Mouse (Mus musculus) mouse trophoblast stem cell (cell line): Measurements from ENCODE around the gene Fam57b.

ENCODE experiments used
- in situ Hi-C, 2 experiments: fragments of 300-500 bp; cut with MseI, MboI; formaldehyde crosslinking; loops; 2 replicates in 1 of 2; 3 replicates in 1 of 2; pipeline ENCODE4 v1.15.1; 2025

The Fam57b gene

GRCm38 (mm10) chr7:126797411-126798126 lies at the start of gene Fam57b:
Gene Fam57b (plus strand): TSS chr7:126797668.
- in situ Hi-C loops = no loop called here

GRCm38 (mm10) chr7:126748824-126749223 lies 48.6 kb upstream of the Fam57b start:
- in situ Hi-C loops = no loop called here

DNA sequence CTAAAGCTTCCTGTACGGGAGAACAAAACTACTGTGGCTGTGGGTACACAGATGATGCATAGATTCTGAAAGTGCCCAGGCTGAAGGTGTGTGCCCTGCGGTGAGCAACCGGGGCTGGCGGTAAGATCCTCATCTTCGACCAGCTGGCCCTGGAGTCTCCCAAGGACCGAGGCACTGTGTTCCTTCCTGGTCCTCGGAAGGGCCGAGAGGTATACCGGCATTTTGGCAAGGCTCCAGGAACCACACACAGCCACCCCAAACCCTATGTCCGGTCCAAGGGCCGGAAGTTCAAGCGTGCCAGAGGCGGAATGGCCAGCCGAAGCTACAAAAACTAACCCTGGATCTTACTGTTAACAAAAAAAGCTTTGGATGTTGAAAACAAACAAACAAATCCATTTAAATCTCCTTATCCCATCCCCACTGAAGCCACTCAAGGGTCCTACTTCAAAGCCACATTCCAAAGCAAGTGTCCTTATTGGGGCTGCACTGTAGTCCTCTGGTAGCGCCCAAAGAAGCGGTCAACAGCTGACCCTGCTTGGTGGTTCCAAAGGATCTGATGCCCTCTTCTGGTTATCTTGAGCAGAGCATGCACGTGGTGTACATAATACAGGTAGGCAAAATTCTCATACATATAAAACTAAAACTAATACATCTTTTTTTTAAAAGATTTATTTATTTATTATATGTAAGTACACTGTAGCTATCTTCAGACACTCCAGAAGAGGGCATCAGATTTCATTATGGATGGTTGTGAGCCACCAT lies 47.7 kb upstream of the Fam57b start:
- in situ Hi-C loops = no loop called here

- in situ Hi-C loops = no loop called here
These were observed 42.6 kb upstream of the Fam57b start for GRCm38 (mm10) chr7:126754866-126755265.

GRCm38 (mm10) chr7:126758539-126758938 lies 38.9 kb upstream of the Fam57b start:
- in situ Hi-C loops = no loop called here

DNA sequence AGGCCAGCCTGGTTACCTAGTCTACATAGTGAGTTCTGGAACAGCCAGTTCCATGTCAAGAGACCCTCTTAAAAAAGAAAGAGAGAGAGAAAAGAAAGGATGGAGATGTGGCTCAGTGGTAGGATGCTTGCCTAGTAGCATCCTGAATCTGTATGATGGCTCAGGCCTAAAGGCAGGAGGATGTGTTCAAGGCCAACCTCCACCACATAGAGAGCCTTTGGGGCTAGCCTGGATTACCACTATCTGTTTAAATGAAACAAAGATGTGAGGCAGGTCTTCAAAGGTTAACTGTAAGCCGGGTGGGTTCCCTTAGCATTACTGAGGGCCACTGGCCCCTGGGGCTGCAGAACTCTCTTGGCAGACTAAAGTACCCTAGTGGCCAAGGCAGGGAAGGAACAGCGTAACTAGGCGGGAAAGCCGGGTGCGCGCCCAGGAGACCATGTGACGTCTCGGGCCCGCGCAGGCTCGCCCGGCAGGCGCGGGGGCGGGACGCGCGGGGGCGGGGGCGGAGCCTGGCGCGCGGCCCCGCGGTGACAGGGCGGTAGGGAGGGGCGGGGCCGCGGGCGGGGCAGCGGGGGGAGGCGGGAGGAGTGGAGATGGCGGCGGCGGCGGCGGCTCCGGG lies 38.3 kb upstream of the Fam57b start, which contains the start of gene Mapk3:
Gene Mapk3, plus strand, starts transcription at position 552 of the 622 bp plus-strand sequence.
- in situ Hi-C loops = no loop called here

DNA sequence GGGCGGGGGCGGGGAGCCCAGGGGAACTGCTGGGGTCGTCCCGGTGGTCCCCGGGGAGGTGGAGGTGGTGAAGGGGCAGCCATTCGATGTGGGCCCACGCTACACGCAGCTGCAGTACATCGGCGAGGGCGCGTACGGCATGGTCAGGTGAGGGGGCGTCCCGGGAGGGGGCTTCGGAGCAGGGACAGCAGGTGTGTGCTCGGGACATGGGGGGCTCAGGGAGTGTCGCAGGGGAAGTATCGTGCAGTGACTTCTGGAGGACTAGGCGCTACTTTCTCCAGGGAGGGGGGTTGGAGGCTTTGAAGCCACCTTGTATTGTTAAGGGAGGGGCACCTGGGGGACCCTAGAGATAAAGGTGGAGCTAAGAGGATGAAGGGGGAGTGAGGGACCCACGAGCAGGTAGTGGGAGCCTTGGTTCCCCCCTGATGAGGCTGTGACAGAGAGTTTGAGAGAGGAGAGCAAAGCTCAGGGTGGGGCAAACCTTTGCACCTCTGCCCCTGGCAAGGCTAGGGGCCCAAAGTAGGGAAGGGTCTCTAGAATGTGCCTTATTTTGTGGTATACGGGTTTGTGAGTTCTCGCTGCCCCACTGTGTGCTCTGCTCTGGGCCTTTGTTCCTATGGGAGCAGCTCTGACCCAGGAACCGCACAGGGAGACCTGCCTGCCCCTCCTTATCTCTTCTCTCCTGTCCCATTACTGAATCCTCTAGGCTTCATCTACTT lies 37.6 kb upstream of the Fam57b start:
- in situ Hi-C loops = no loop called here

- in situ Hi-C loops = no loop called here
These were observed 37.1 kb upstream of the Fam57b start for GRCm38 (mm10) chr7:126760391-126760802.

GRCm38 (mm10) chr7:126760956-126761355 lies 36.5 kb upstream of the Fam57b start:
- in situ Hi-C loops = no loop called here

- in situ Hi-C loops = no loop called here
These were observed 35.9 kb upstream of the Fam57b start for GRCm38 (mm10) chr7:126761529-126762067.

DNA sequence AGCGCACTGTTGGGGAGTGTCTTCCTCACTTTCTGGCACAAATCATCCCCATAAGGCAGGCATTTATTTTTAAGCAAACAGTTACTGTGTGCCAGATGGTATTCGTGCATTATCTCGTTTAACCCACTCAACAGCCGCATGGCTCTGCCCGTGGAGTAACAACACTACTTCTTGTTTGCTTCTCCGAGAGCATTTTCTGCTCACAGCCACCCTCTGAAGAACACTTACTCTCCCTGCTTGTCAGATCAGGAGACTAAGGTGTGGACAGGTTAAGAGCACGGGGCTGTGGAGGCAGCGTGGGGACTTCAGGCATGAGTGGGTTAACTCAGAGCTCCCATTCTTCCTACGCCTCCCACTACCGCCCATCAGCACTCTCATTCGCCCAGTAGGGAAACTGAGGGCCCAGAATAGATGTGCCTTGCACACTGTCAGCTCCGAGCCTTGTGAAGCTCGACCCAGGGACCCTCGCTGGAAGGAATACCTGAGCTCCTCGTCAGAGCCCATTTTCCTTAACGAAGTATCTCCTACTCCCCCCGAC lies 34.9 kb upstream of the Fam57b start:
- in situ Hi-C loops = no loop called here

DNA sequence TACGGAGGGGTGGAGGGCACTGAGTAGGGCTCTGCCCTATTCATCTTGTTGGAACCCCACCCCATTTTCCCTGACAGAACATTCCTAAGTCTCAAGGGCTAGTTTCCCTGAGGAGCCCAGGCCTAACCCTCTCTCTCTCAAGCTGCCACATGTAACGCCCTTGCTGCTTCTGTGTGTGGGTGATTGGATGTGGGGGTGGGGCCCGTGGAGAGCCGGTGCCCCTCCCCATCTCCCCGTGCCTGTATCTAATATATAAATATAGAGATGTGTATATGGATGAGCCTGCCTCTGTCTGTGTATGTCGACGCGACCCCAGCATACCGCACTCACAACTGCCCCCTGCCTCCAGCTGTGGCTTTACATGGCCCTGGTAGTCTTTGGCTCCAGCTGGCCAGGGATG lies 31.9 kb upstream of the Fam57b start:
- in situ Hi-C loops = no loop called here

- in situ Hi-C loops = no loop called here
These were observed 31.3 kb upstream of the Fam57b start, which contains the start of gene Gdpd3 for GRCm38 (mm10) chr7:126766201-126766600. Gene Gdpd3 (plus strand): TSS chr7:126766334.

- in situ Hi-C loops = no loop called here
These were observed 30.5 kb upstream of the Fam57b start for GRCm38 (mm10) chr7:126767001-126767400.

- in situ Hi-C loops = no loop called here
These were observed 26.7 kb upstream of the Fam57b start for GRCm38 (mm10) chr7:126770784-126771183.

DNA sequence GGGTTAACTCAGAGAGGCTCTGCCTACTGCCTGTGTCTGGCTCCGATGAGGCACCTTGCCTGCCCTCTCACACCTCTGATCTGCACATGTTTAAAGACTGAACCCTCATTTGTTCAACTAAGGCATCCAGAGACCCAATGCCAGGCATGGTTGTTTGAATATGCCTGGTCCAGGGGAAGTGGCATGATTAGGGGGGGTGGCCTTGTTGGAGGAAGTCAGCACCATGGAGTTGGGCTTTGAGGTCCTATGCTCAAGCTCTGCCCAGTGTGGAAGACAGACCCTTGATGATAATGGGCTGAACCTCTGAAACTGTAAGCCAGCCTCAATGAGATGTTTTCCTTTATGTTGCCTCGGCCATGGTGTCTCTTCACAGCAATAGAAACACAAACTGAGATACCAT lies 24.1 kb upstream of the Fam57b start:
- in situ Hi-C loops = no loop called here

- in situ Hi-C loops = no loop called here
These were observed 23.0 kb upstream of the Fam57b start for GRCm38 (mm10) chr7:126774463-126774862.

DNA sequence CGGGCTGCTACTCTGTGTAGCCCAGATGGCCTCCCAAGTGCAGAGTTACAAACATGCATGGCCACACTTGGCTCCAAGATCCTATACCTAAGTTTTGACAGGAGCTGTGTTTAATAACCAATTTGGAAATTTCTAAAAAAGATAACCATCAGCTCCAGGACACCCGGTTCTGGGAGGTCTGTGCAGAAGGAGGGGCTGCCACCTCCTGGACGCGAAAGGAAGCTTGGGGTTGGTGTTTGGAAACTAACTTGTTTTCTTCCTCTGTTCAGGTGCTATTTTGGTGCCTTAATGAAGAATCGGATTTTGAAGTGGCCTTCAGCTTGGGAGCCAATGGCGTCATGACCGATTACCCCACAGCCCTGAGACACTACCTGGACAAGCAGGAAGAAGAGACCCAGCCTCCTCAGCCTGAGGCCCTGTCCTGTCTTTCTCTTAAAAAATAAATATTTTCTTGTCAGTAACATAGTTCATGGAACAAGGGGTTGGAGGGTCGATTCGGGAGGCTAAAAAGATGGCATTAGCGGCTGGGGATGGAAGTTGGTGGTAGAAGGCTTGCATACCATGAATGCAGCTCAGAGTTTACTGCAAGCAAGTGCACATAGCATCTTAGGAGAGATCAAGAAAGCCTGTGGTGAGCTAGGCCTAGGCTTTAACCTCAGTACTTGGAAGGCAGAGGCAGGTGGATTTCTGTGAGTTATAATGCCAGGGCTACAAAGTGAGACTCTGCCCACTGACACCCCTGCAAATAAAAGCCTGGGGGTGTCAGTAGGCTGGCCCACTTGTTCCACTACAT lies 22.1 kb upstream of the Fam57b start:
- in situ Hi-C loops = no loop called here

GRCm38 (mm10) chr7:126775978-126776234 lies 21.6 kb upstream of the Fam57b start:
- in situ Hi-C loops = no loop called here

DNA sequence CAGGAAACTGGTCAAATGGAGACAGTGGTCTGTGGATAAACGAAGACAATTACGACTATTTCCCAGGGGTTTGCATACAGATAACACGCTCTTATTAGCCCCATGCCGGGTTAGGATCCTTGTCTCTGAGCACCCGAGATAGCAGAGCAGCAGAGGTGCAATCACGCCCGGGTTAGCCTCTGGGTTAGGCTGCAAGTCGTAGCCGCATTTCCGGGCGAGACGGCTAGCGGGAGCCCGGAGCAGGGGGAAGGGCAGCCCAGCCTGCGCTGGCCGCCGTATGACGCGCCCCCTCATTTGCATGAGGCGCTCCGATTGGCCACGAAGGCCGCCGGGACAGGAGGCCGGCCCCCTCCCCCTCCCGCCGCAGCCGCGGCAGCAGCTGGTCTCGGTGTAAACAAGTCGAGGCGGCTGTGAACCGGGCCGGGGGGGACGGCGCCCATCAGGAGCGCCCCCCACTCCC lies 20.8 kb upstream of the Fam57b start, which contains the start of gene Ypel3:
Gene Ypel3, plus strand, starts transcription at position 358 of the 460 bp plus-strand sequence.
- in situ Hi-C loops = no loop called here

GRCm38 (mm10) chr7:126777476-126777875 lies 20.0 kb upstream of the Fam57b start:
- in situ Hi-C loops = no loop called here
